Mouse (Mus musculus) gastrocnemius, postnatal 36 days (tissue): ENCODE data around the gene Foxp1. TPM values are rescaled to one million over a fixed set of nuclear protein-coding genes. Genes with fewer than 3 reads are reported as not detected.

Experiments
- DNase-seq, 2 experiments: peaks; one replicate each; pipeline ENCODE4 v3.0.0; 2022
- intact Hi-C: fragments of 180-260 bp; cut with DNase I; formaldehyde crosslinking; loops from one replicate; pipeline ENCODE4 v1.15.1; 2025
- total RNA-seq, 2 experiments: library from RNA; stranded (reverse); gene quantifications; 2 replicates each; pipeline ENCODE4 v1.2.3; 2021

The Foxp1 gene
- total RNA-seq, 2 experiments from 2014 or later, result 15.9 to 18.4 TPM

DNA sequence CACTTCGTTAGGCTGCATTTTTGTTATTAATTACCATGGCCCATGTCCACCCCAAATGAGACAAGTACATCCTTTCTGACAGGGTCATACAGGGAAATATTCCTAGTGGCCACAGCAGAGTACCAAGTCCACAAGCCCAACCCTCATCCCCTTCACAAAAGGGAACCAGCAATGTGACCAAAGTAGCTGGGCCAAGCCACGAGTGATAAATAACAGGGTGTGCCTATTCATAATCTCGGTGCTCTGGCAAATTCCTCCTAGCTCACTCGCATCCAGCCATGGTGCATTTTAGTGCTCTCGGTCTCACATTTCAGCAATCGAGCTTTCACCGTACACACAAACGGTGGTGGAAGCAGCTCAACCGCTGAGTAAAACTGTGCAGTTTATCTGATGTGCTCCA is 119.6 kb downstream of the Foxp1 start:
- intact Hi-C loops, result no loop called here
- DNase-seq, result no peak

DNA sequence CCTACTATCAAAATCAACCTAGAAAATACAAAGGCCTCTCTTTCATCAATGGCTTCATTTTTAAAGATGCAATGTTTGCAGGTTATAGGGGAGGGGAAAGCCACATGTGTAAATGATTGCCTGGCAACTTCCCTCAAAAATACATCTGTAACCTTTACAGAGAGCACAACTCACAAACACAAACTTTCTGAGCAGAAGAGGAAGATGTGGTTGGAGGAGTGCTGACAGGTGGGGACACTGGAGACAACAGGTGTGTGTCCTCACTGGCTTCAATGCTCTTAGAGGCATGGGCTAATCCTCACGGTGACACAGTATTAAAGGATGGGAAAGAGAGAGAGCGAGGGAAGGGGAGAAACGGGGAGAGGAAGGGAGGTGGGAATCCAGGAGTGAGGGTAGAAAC is 120.2 kb downstream of the Foxp1 start:
- no peak for DNase-seq
- intact Hi-C loops, result no loop called here

DNA sequence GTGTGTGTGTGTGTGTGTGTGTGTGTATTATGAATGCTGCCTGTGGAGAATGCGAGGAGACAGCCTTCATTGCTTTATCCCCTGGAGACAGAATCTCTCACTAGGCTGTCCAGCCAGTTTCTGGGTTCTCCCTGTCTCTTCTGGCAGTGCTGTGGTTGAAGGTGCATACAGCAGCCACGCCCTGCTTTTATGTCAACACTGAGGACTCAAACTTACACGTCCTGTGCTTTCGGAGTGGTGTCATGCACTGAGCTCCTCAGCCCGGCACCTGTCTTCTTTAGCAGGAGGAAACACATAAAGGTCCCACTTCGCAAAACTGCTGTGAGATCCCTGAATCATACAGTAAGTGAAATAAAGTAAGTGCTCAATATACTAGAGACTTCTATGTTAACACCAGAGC is 120.7 kb downstream of the Foxp1 start:
- no peak for DNase-seq
- intact Hi-C loops, result no loop called here

GRCm38 (mm10) chr6:99401211-99401610 is 121.3 kb downstream of the Foxp1 start:
- intact Hi-C loops, result no loop called here
- DNase-seq, result no peak

- DNase-seq, result no peak
- intact Hi-C loops, result no loop called here
Measured at GRCm38 (mm10) chr6:99395745-99396144, 126.8 kb downstream of the Foxp1 start.

- intact Hi-C loops, result no loop called here
- DNase-seq, result no peak
Measured at GRCm38 (mm10) chr6:99394801-99395200, 127.7 kb downstream of the Foxp1 start.

- intact Hi-C loops, result no loop called here
- no peak for DNase-seq
Measured at GRCm38 (mm10) chr6:99392484-99392883, 130.0 kb downstream of the Foxp1 start.

DNA sequence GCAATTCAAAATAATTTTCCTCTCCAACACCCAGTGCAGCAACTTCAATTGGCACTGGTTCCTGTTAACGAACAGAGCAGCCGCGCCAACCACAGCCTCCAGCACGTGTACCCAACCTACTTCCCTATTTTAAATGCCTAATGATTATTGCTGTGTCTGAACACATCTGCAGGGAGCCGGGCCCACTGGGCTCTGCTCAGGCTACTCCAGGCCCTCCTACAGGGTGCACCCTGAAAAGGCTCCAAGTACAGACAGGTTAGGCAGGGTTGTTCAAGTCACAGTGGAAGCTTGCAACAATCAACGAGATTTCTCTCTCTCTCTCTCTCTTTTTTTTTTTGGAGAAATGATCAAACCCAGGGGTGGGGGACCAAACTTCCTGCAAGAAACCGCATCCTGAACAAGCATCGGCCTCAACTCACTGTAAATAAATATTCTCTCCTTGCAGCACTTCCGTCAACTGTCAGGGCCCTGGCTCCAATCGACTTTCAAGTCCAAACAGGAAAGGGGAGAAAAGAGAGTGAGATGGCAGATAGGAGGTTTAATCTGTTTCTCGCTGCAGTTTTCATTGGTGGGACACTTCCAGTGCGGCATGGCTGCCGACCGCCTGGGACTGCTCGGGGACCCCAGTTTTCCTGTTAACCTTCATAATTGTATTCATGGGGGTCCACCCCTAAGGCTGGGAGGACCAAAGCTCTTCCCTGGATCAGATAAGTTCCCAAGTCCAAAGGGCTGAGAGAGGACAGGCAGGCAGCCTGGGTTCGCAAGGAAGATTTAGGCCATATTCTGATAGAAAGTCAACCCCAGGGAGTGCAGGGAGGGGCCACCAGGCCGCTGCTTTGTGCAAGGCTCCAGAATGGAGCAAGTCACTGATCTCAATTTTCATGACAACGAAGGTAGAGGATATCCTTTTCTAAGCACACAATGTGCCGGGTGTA is 133.5 kb downstream of the Foxp1 start:
- DNase-seq, result no peak
- intact Hi-C loops, result no loop called here

GRCm38 (mm10) chr6:99388023-99388422 is 134.5 kb downstream of the Foxp1 start:
- intact Hi-C loops, result no loop called here

GRCm38 (mm10) chr6:99385059-99385604 is 137.4 kb downstream of the Foxp1 start:
- intact Hi-C loops, result no loop called here

More at GRCm38 (mm10) chr6:99388023-99388422, 134.5 kb downstream of the Foxp1 start:
- no peak for DNase-seq

DNA sequence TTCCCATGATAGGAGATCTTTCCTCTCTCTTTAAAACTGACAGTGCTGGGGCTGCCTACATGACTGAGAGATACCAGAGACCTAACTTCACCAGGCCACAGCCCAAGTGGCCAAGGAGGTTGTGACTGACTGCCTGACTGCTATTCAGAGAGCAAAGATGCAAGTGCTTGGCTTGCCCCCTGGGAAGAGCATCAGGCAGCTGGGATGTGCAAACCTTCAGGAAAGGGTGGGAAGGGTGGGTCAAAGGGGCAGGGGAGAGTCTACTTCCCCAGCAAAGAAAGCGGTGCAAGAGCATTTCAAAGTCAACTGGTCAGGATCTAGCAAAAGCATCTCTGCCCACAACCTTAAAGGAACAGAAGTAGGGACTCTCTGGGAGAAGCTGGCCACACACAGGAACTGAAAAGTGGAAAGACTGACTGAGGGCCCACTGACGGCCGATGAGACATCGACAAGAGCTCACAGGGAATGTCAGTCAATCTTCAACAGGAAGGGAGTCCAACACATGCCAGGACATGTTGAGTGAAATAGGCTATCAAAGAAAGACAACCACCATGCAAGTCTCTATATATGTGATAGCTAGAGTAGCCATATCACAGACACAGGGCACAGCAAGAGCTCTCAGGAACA is 138.6 kb downstream of the Foxp1 start:
- DNase-seq, result no peak
- intact Hi-C loops, result no loop called here

More at GRCm38 (mm10) chr6:99385059-99385604, 137.4 kb downstream of the Foxp1 start:
- DNase-seq, result peak in 1 of 2 experiments; percentile 12

DNA sequence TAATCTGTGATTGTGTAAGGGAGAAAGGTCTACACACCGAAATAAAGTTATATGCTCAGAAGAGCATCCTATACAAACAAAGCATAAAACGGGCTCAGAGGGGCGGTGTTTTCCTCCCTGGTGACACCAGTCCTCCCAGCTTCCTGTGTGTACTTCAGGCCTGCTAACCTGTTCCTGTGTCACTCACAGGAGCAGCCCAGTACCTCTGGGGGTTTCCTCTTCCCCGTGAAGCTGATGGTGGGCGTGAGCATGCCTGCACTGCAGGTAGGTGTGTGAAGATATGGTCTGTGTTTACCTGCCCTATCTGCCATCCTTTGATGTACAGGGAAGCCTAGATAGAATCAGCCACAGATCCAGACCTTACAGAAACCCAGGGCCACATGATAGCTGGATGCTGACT is 142.4 kb downstream of the Foxp1 start:
- DNase-seq, result no peak
- intact Hi-C loops, result no loop called here

DNA sequence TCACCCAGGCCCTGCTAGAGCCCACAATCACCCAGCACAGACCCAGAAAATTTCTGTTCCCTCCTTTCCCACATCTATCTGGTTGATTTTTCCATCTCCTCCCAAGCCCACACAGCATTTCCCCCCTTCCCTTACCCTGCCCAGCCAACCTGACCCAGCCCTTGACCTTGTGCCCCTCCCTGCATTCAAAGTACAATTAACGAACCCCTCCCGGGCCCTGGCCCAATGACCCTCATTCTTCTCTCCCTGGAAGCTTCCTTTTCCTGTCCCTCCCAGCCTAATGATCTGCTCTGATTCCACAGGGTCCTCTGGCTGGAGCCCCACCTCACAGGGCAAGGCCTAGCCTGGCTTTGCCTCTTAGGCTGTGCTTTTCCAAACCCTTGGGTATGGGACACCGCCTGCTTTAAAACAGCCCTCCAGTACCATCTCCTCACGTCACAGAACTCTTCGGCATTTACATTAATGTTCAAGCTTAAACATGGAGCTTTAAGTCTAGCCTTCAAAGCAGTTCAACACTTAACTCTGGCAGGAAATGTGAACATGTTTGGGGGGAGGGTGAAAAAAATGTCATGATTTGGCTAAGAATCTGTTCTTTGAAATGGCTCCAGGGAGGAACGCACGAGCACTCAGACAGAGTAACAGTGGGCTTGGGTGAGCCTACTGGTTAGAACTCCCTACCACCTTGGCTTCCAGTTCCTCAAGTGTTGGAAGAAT is 143.4 kb downstream of the Foxp1 start:
- peak in 1 of 2 experiments; percentile 13 for DNase-seq
- intact Hi-C loops, result no loop called here

GRCm38 (mm10) chr6:99377716-99378115 is 144.8 kb downstream of the Foxp1 start:
- no peak for DNase-seq
- intact Hi-C loops, result no loop called here

DNA sequence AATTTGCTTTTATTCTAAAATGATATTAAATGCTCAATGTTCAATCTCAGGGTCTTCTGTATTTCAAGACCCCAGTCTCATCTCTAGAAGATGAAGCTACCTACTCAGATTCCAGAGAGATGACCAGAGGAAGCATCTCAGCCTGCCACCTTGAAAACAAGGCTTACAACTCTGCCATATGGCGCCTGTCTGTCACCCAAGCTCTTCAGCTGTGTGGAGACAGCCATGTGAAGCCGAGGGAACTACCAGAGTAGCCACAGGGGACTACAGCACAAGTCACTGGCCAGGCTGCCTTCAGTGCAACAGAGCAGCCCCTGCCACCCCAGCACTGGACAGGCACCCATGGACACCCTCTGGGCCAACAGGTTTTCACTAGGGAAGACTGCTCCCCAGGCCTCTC is 145.4 kb downstream of the Foxp1 start:
- DNase-seq, result no peak
- intact Hi-C loops, result no loop called here

DNA sequence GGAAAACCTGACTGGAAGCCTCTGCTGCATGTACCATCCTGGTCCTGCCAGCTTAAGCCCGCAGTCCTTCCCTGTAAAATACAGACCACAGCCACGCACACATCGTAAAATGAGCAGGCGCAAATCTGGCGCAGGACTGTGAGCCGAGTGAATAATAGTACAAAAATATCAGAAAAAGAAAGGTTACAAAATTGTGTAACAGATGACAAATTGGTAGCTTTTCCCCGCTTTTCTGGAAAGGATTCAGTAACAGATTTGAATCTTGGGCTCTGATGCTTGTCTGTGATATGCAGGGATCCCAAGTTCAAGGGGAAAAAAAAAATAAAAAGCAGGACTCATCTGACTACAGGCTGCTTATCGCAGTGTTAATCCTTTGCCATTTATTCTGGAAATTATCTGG is 145.8 kb downstream of the Foxp1 start:
- intact Hi-C loops, result no loop called here
- no peak for DNase-seq

DNA sequence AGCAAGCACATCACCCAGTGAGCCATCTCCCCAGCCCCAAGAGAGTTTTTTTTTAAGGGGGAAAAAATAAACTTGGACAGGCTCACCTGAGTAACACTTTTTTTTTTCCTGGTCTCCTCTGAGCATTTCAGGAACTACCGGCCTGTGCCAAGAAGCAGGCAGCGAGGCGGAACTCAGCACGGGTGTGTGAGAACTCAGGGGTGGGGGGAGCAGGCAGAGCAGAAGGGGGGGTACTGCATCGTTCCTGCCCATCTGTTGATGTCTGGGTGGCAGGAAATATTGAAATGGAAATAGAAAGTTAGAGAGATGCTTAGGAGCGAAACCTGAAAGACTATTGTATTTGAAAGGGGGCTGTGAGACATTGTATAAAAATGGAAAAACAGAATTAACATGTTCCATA is 146.7 kb downstream of the Foxp1 start:
- no peak for DNase-seq
- intact Hi-C loops, result no loop called here

DNA sequence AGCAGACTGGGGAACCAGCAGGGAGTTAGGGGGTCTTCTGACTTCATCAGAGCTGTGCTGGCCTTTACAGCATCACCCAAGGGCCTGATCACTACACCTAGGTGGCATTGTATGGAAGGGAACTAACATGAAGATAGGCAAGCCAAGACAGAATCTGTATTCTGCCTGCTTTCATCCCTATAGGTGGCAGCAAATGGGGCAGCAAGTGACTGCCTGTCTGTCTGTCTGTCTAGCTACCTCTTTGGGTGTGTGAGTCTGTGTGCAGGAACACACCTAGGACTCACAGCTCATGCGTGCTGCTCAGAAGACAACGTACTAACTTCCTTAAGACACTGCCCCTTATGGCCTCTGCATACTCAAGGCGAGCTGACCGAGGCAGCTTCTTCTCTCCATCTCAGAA is 147.1 kb downstream of the Foxp1 start:
- DNase-seq, result no peak
- intact Hi-C loops, result no loop called here

DNA sequence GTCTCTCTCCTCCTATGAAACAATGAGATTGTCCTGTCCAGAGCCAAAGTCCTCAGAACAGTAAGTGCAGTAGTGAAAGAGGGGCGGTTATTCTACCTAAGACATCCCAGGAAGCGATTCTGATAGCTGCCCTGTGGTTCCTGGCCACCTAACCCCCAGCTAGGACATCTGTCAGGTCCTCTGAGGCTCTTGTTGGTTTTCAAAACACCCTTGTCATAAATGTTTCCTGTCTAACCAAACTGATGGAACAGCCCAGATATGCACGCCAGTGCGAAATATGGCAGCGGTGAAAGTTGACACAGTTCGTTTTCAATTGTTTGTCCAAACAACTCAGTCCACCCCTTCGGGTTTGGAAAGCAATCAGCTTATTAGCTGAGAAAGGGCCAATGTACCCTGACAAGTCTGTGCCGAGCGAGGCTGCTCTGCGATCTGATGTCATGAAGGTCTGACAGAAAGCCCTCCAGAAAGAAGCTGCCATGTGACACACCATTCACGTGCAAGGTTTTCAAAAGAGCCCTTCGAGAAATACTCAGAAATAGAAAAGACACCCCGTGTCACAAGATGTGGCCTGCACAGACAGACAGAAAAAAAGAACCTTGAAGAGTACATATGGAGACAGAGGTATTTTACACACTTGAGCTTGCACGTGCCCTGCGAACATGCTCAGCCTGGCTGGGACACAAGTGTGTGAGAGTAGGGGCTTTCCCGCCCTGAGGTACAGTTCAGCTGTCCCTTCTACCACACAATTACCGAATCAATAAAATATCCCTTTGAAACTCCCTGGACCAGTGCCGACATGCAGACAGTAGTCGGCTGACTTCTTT is 147.9 kb downstream of the Foxp1 start:
- DNase-seq, result no peak
- intact Hi-C loops, result no loop called here

- intact Hi-C loops, result no loop called here
- DNase-seq, result no peak
Measured at GRCm38 (mm10) chr6:99372427-99372826, 150.1 kb downstream of the Foxp1 start.
